Mouse (Mus musculus) right cerebral cortex, postnatal 25 days (tissue): ENCODE measurements around the gene Mael.

Source experiments
- DNase-seq: peaks from one replicate; pipeline ENCODE4 v3.0.0; 2022

The Mael gene

DNA sequence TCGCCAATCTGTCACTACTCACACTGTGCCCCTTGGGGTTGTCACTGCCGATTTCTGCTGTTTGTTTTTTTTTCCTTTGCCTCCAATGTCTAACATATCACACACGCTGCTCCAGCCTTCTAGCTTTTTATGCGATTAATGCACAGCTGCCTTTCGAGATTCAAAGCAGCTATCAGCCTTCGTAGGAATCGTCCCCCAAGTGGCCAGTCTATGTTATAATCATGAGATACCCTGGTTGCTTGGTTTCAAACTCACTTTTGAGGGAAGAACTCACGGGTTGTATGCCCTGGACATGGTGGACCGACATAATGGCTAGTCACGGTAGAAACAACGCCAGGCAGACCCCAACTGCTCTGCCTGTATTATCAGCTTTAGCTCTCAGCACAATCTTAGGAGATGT, 87.2 kb downstream of the Mael start:
- DNase-seq: no peak
